Comparison of ENCODE assay signal across 8 mouse cellular contexts in the genomic region with DNA sequence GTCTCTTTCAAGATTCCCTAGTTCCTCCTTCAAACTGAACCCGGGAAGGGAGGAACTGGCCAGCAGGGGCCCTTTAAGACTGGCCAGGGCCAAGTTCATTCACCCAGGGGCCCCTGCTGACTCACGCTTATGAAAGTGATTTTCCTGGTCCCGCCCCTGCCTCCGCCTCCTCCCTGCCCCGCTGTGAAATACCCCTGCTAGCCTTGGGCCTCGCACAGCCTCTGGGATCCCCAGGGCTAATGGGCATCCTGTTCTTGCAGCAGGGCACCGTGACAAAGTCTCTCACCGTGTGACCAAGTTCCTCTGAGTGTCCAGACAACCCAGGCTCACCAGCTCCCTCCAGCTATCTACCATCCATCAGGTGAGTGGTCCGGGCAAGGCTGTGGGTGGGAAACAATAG. TPM values are rescaled to one million over a fixed set of nuclear protein-coding genes. Genes with fewer than 3 reads are reported as not detected.
DNase-seq lines count a peak whose midpoint lies in the region; ATAC-seq and TF ChIP-seq lines count a peak whose summit lies in the region.

No protein-coding gene starts in this region.

- peak overlapping the region; percentile 83 for H3K27ac ChIP-seq in bone marrow macrophage, adult 2 months (ENCODE audit: insufficient read depth, low read depth, low read length)
- H3K27ac ChIP-seq in heart, embryonic 15.5 days = no peak overlapping the region; the same call in 1 of the 2 replicates
- H3K27ac ChIP-seq in limb, embryonic 10.5 days = peak overlapping the region; percentile 33; the same call in 1 of the 2 replicates

- peak overlapping the region; percentile 73 for H3K4me3 ChIP-seq in bone marrow macrophage, adult 2 months (ENCODE audit: insufficient read depth, low read length)
- 0 out of 2 replicates have a peak overlapping the region, but pooled peaks have one; percentile 11 for H3K4me3 ChIP-seq in heart, embryonic 15.5 days
- H3K4me3 ChIP-seq in limb, embryonic 10.5 days = no peak overlapping the region

- H3K4me1 ChIP-seq in bone marrow macrophage, adult 2 months (ENCODE audit: control insufficient read depth, insufficient read depth, low read length) = peaks cover 60% of the 10 kb centered on the region
- H3K4me1 ChIP-seq in heart, embryonic 15.5 days (replicated peaks) = peaks cover 22% of the 10 kb centered on the region
- H3K4me1 ChIP-seq in limb, embryonic 10.5 days = peaks cover 36% of the 10 kb centered on the region

- peak overlapping the region; percentile 12; the same call in 1 of the 2 replicates for H3K4me2 ChIP-seq in heart, embryonic 15.5 days

- H3K27me3 ChIP-seq in heart, embryonic 15.5 days = peaks cover 10% of the 10 kb centered on the region; the same call in 1 of the 2 replicates
- peaks cover 20% of the 10 kb centered on the region for H3K27me3 ChIP-seq in limb, embryonic 10.5 days (ENCODE audit: low read depth, poor library complexity, severe bottlenecking)

- ATAC-seq in heart, embryonic 15.5 days (replicated peaks; ENCODE audit: insufficient number of reproducible peaks, insufficient read depth, low FRiP score, low read depth) = 0 out of 2 replicates have a peak, but pooled peaks have one; percentile 3
- ATAC-seq in monocyte, adult 5-6 weeks (replicated peaks; ENCODE audit: insufficient number of reproducible peaks, low FRiP score, low TSS enrichment, poor library complexity, severe bottlenecking) = peak; percentile 77

- no peaks in the 10 kb centered on the region for H3K36me3 ChIP-seq in heart, embryonic 15.5 days
- H3K36me3 ChIP-seq in limb, embryonic 10.5 days = no peaks in the 10 kb centered on the region

- no peaks in the 10 kb centered on the region for H3K9me3 ChIP-seq in heart, embryonic 15.5 days (replicated peaks)
- no peaks in the 10 kb centered on the region for H3K9me3 ChIP-seq in limb, embryonic 10.5 days (replicated peaks)

- DNase-seq in CD4-positive helper T cell, adult 2 months (ENCODE audit: low read depth, low spot score) = peak; percentile 41
- DNase-seq in limb, embryonic 10.5 days (ENCODE audit: low spot score) = no peak
- DNase-seq in frontal cortex, adult 2 months (ENCODE audit: extremely low spot score in 1 of 2, low spot score in 1 of 2) = no peak
- DNase-seq in cerebellum, postnatal 36 days = no peak
- DNase-seq in left cerebral cortex, adult 11 months (ENCODE audit: low spot score) = no peak

- 16% methylated on average over 9 of the region's 9 CpGs for WGBS in heart, embryonic 15.5 days
- WGBS in limb, embryonic 10.5 days = 22% methylated on average over 9 of the region's 9 CpGs

- H3K9ac ChIP-seq in heart, embryonic 15.5 days = no peak overlapping the region

- peak; percentile 99 for TF ChIP-seq POLR2A in bone marrow macrophage, adult 2 months (IDR thresholded peaks at IDR 0.05; ENCODE audit: borderline replicate concordance, low read depth, low read length)

- no peak for TF ChIP-seq CTCF in bone marrow macrophage, adult 2 months (IDR thresholded peaks at IDR 0.05; ENCODE audit: low read depth, low read length)

RNA-seq across cellular contexts. Expression of gene Osgin1, which starts 3.0 kb away (rescaled TPM):
- polyA plus RNA-seq in bone marrow macrophage, adult 2 months (2012; ENCODE audit: insufficient read depth, insufficient read length, missing spikeins) = 33.8 and 34.3 TPM in 2 replicates
- 0.67 and 1.4 TPM in 2 replicates for polyA plus RNA-seq in heart, embryonic 15.5 days (2015; fragmentation: Nextera tagmentation; extraction: Ambion mirVana)
- polyA plus RNA-seq in limb, embryonic 10.5 days (2016; fragmentation: Nextera tagmentation; extraction: Ambion mirVana) = 0.26 and 0.34 TPM in 2 replicates
- 6.2 to 9.9 TPM (median 7.8 TPM) in 3 replicates for total RNA-seq in monocyte, adult 5-6 weeks (2017)
- polyA plus RNA-seq in frontal cortex, adult 2 months (2012; rRNA removed) = 1.7 and 1.8 TPM in 2 replicates

RNA-seq across cellular contexts. Expression of gene Necab2, which starts 9.6 kb away (rescaled TPM):
- not detected in 2 replicates for polyA plus RNA-seq in bone marrow macrophage, adult 2 months (2012; ENCODE audit: insufficient read depth, insufficient read length, missing spikeins)
- polyA plus RNA-seq in heart, embryonic 15.5 days (2015; fragmentation: Nextera tagmentation; extraction: Ambion mirVana) = 0.16 and 0.20 TPM in 2 replicates
- polyA plus RNA-seq in limb, embryonic 10.5 days (2016; fragmentation: Nextera tagmentation; extraction: Ambion mirVana) = 4.2 and 5.6 TPM in 2 replicates
- total RNA-seq in monocyte, adult 5-6 weeks (2017) = not detected in 3 replicates
- polyA plus RNA-seq in frontal cortex, adult 2 months (2012; rRNA removed) = 62.7 and 68.0 TPM in 2 replicates

RNA-seq across cellular contexts. Expression of gene Mlycd, which starts 42.3 kb away (rescaled TPM):
- polyA plus RNA-seq in bone marrow macrophage, adult 2 months (2012; ENCODE audit: insufficient read depth, insufficient read length, missing spikeins) = 14.2 and 14.3 TPM in 2 replicates
- polyA plus RNA-seq in heart, embryonic 15.5 days (2015; fragmentation: Nextera tagmentation; extraction: Ambion mirVana) = 19.1 and 21.1 TPM in 2 replicates
- polyA plus RNA-seq in limb, embryonic 10.5 days (2016; fragmentation: Nextera tagmentation; extraction: Ambion mirVana) = 6.3 and 6.7 TPM in 2 replicates
- 8.7 to 15.0 TPM (median 10.3 TPM) in 3 replicates for total RNA-seq in monocyte, adult 5-6 weeks (2017)
- 23.0 and 24.4 TPM in 2 replicates for polyA plus RNA-seq in frontal cortex, adult 2 months (2012; rRNA removed)

Comparison
In these comparisons a context has a peak if more than half of its experiments do, and no peak if none do; other contexts are left out.
1. RNA of gene Osgin1, which starts 3.0 kb away (polyA plus RNA-seq): 33.8 to 34.3 TPM in bone marrow macrophage, adult 2 months; 1.7 to 1.8 TPM in frontal cortex, adult 2 months, 0.67 to 1.4 TPM in heart, embryonic 15.5 days and 0.26 to 0.34 TPM in limb, embryonic 10.5 days; every median in the first group is over 10 times any median in the second.